In genomic region chr11:75148332-75149035, GRCm38 (mm10) we compare ENCODE assay signal across 8 mouse cellular contexts. TPM values are rescaled to one million over a fixed set of nuclear protein-coding genes. Genes with fewer than 3 reads are reported as not detected.
DNase-seq lines count a peak whose midpoint lies in the region; ATAC-seq and TF ChIP-seq lines count a peak whose summit lies in the region.

No protein-coding gene starts in this region.

- peak; percentile 97 for DNase-seq in heart, adult 11 months
- no peak for DNase-seq in heart, postnatal 36 days
- DNase-seq in adrenal gland, postnatal 4 days (ENCODE audit: low spot score in 2 of 2): no peak
- no peak for DNase-seq in embryo, embryonic 10.5 days (ENCODE audit: low spot score)
- no peak for DNase-seq in cerebellum, adult 2 months

- no peak for TF ChIP-seq POLR2A in cerebellum, adult 2 months (IDR thresholded peaks at IDR 0.05; ENCODE audit: borderline replicate concordance, insufficient read depth, low read length)

- peak overlapping the region; percentile 65 for H3K9ac ChIP-seq in heart, embryonic 13.5 days
- no peak overlapping the region for H3K9ac ChIP-seq in limb, embryonic 12.5 days (replicated peaks)

- no peak for ATAC-seq in heart, embryonic 13.5 days (ENCODE audit: extremely low read depth, insufficient number of reproducible peaks, low FRiP score, low TSS enrichment)
- no peak for ATAC-seq in limb, embryonic 12.5 days (ENCODE audit: insufficient number of reproducible peaks, insufficient read depth, low FRiP score, low TSS enrichment, low read depth)

- peaks cover 49% of the 10 kb centered on the region for H3K36me3 ChIP-seq in heart, embryonic 13.5 days
- peaks cover 37% of the 10 kb centered on the region for H3K36me3 ChIP-seq in limb, embryonic 12.5 days

- H3K4me1 ChIP-seq in brown adipose tissue, adult 24 weeks (ENCODE audit: control insufficient read depth, insufficient read depth, insufficient read length, low read length): peaks cover 24% of the 10 kb centered on the region
- H3K4me1 ChIP-seq in heart, embryonic 13.5 days: peaks cover 41% of the 10 kb centered on the region
- H3K4me1 ChIP-seq in limb, embryonic 12.5 days (replicated peaks): peaks cover 50% of the 10 kb centered on the region
- peaks cover 17% of the 10 kb centered on the region for H3K4me1 ChIP-seq in cerebellum, adult 2 months (ENCODE audit: control insufficient read depth, insufficient read depth, low read length)

- H3K27me3 ChIP-seq in heart, embryonic 13.5 days (replicated peaks): no peaks in the 10 kb centered on the region
- no peaks in the 10 kb centered on the region for H3K27me3 ChIP-seq in limb, embryonic 12.5 days
- no peaks in the 10 kb centered on the region for H3K27me3 ChIP-seq in cerebellum, adult 2 months (ENCODE audit: control insufficient read depth, insufficient read depth, low read length)

- H3K9me3 ChIP-seq in heart, embryonic 13.5 days: no peaks in the 10 kb centered on the region
- H3K9me3 ChIP-seq in limb, embryonic 12.5 days: no peaks in the 10 kb centered on the region

- no peak for TF ChIP-seq CTCF in cerebellum, adult 2 months (IDR thresholded peaks at IDR 0.05; ENCODE audit: borderline replicate concordance, insufficient read depth, low read depth, low read length)

- H3K27ac ChIP-seq in brown adipose tissue, adult 24 weeks (replicated peaks; ENCODE audit: low read depth, low read length): peak overlapping the region; percentile 79
- peak overlapping the region; percentile 88 for H3K27ac ChIP-seq in heart, embryonic 13.5 days (replicated peaks)
- peak overlapping the region; percentile 92 for H3K27ac ChIP-seq in limb, embryonic 12.5 days
- no peak overlapping the region for H3K27ac ChIP-seq in cerebellum, adult 2 months (ENCODE audit: insufficient read depth, low read length)

- H3K4me2 ChIP-seq in heart, embryonic 13.5 days: no peak overlapping the region
- H3K4me2 ChIP-seq in limb, embryonic 12.5 days: peak overlapping the region; percentile 33

- intact Hi-C loops in heart, postnatal 36 days (cut with DNase I): loop anchor here (2.0 kb wide), 1 partner anchor 14 kb away; no protein-coding TSS in a partner anchor

- H3K4me3 ChIP-seq in brown adipose tissue, adult 24 weeks (ENCODE audit: insufficient read depth, low read depth, low read length): no peak overlapping the region
- H3K4me3 ChIP-seq in heart, embryonic 13.5 days: no peak overlapping the region
- H3K4me3 ChIP-seq in limb, embryonic 12.5 days (replicated peaks): no peak overlapping the region
- no peak overlapping the region for H3K4me3 ChIP-seq in cerebellum, adult 2 months (replicated peaks; ENCODE audit: insufficient read depth, low read depth, low read length)

- WGBS in heart, embryonic 13.5 days: 82% methylated on average over 11 of the region's 11 CpGs
- 80% methylated on average over 10 of the region's 11 CpGs for WGBS in limb, embryonic 12.5 days
- WGBS in cerebellum, adult 2 months: 95% methylated on average over 11 of the region's 11 CpGs

RNA-seq across cellular contexts. Expression of gene Hic1, which starts 20.8 kb away (rescaled TPM):
- total RNA-seq in heart, postnatal 36 days (2021): 10 to 100 TPM; 14.8 to 22.8 TPM
- 4.9 and 5.3 TPM in 2 replicates for polyA plus RNA-seq in brown adipose tissue, adult 24 weeks (2012; ENCODE audit: insufficient read depth, insufficient read length, missing spikeins)
- 9.4 and 9.5 TPM in 2 replicates for polyA plus RNA-seq in heart, embryonic 13.5 days (2015; fragmentation: Nextera tagmentation; extraction: Ambion mirVana)
- 30.3 and 35.5 TPM in 2 replicates for polyA plus RNA-seq in limb, embryonic 12.5 days (2016; fragmentation: Nextera tagmentation; extraction: Ambion mirVana)
- total RNA-seq in adrenal gland, postnatal 4 days (2021): 10 to 100 TPM; 22.9 to 29.2 TPM
- 3.0 and 3.7 TPM in 2 replicates for polyA plus RNA-seq in cerebellum, adult 2 months (2012; rRNA removed)

RNA-seq across cellular contexts. Expression of gene Ovca2, which starts 30.2 kb away (rescaled TPM):
- 1 to 10 TPM; 5.3 to 7.2 TPM for total RNA-seq in heart, postnatal 36 days (2021)
- 10.4 and 13.2 TPM in 2 replicates for polyA plus RNA-seq in brown adipose tissue, adult 24 weeks (2012; ENCODE audit: insufficient read depth, insufficient read length, missing spikeins)
- 15.2 and 16.4 TPM in 2 replicates for polyA plus RNA-seq in heart, embryonic 13.5 days (2015; fragmentation: Nextera tagmentation; extraction: Ambion mirVana)
- 29.6 and 31.0 TPM in 2 replicates for polyA plus RNA-seq in limb, embryonic 12.5 days (2016; fragmentation: Nextera tagmentation; extraction: Ambion mirVana)
- total RNA-seq in adrenal gland, postnatal 4 days (2021): 10 to 100 TPM; 16.0 to 17.4 TPM
- 15.3 and 16.3 TPM in 2 replicates for polyA plus RNA-seq in cerebellum, adult 2 months (2012; rRNA removed)

RNA-seq across cellular contexts. Expression of gene Dph1, which starts 42.6 kb away (rescaled TPM):
- 1 to 10 TPM; 9.0 to 9.7 TPM for total RNA-seq in heart, postnatal 36 days (2021)
- polyA plus RNA-seq in brown adipose tissue, adult 24 weeks (2012; ENCODE audit: insufficient read depth, insufficient read length, missing spikeins): 8.8 and 9.4 TPM in 2 replicates
- 19.3 and 21.3 TPM in 2 replicates for polyA plus RNA-seq in heart, embryonic 13.5 days (2015; fragmentation: Nextera tagmentation; extraction: Ambion mirVana)
- polyA plus RNA-seq in limb, embryonic 12.5 days (2016; fragmentation: Nextera tagmentation; extraction: Ambion mirVana): 24.0 and 25.5 TPM in 2 replicates
- total RNA-seq in adrenal gland, postnatal 4 days (2021): 10 to 100 TPM; 26.8 to 29.0 TPM
- polyA plus RNA-seq in cerebellum, adult 2 months (2012; rRNA removed): 18.6 and 19.3 TPM in 2 replicates

RNA-seq across cellular contexts. Expression of gene Rtn4rl1, which starts 45.1 kb away (rescaled TPM):
- 10 to 100 TPM in 1 of 2 experiments, 1 to 10 TPM in 1; 6.0 to 10.0 TPM for total RNA-seq in heart, postnatal 36 days (2021)
- polyA plus RNA-seq in brown adipose tissue, adult 24 weeks (2012; ENCODE audit: insufficient read depth, insufficient read length, missing spikeins): 5.3 and 6.1 TPM in 2 replicates
- 10.2 and 12.4 TPM in 2 replicates for polyA plus RNA-seq in heart, embryonic 13.5 days (2015; fragmentation: Nextera tagmentation; extraction: Ambion mirVana)
- polyA plus RNA-seq in limb, embryonic 12.5 days (2016; fragmentation: Nextera tagmentation; extraction: Ambion mirVana): 1.5 and 2.1 TPM in 2 replicates
- total RNA-seq in adrenal gland, postnatal 4 days (2021): 10 to 100 TPM; 33.3 to 33.8 TPM
- polyA plus RNA-seq in cerebellum, adult 2 months (2012; rRNA removed): 23.9 and 28.6 TPM in 2 replicates
